Mouse (Mus musculus): ENCODE measurements around the gene Fam210b. TPM values are rescaled to one million over a fixed set of nuclear protein-coding genes. Genes with fewer than 3 reads are reported as not detected.
"Not testable (repeated sequence)": the region's sequence is repeated elsewhere in the genome, so short reads cannot be mapped to it uniquely, and the experiment has no call there.

The Fam210b gene
- total RNA-seq, 1 experiment = 1.6 TPM

GRCm38 (mm10) chr2:172302396-172302795, 43.0 kb upstream of the Fam210b start:
- DNase-seq (ENCODE audit: low read depth, low spot score) = no peak
- Histone ChIP-seq H3K4me3 (ENCODE audit: insufficient read depth in 1 of 2, low read depth in 1 of 2, low read length in 2 of 2, poor library complexity in 1 of 2, severe bottlenecking in 1 of 2) (no peak overlapping the region), H3K4me1 (ENCODE audit: control insufficient read depth in 2 of 2, insufficient read depth in 2 of 2, low read length in 2 of 2, poor library complexity in 1 of 2) (peaks cover 15 to 39% of the 10 kb centered on the region in 2 experiments), H3K27ac (ENCODE audit: insufficient read depth, low read depth, low read length, poor library complexity, severe bottlenecking) (no peak overlapping the region), H3K9ac (ENCODE audit: insufficient read depth, low read depth, low read length, poor library complexity, severe bottlenecking) (no peak overlapping the region), H3K9me3 (ENCODE audit: control insufficient read depth, insufficient read depth, low read depth, low read length) (no peaks in the 10 kb centered on the region), H3K36me3 (ENCODE audit: control insufficient read depth, insufficient read depth, low read length, poor library complexity, severe bottlenecking) (no peaks in the 10 kb centered on the region)
- no peak for TF ChIP-seq ZC3H11A (IDR thresholded peaks at IDR 0.05; ENCODE audit: borderline replicate concordance, low read depth, low read length)
- no peak for TF ChIP-seq HCFC1 (IDR thresholded peaks at IDR 0.05; ENCODE audit: borderline replicate concordance, insufficient read depth, low read length)
- no peak for TF ChIP-seq MAFK (IDR thresholded peaks at IDR 0.05; ENCODE audit: insufficient read depth, low read depth, low read length)
- no peak for TF ChIP-seq CHD2 (IDR thresholded peaks at IDR 0.05; ENCODE audit: low read depth, low read length)
- in situ Hi-C loops (cut with MboI; ENCODE audit: low sequenced_read_pairs in 2 of 2, unreplicated experiment in 2 of 2) = no loop called here

DNA sequence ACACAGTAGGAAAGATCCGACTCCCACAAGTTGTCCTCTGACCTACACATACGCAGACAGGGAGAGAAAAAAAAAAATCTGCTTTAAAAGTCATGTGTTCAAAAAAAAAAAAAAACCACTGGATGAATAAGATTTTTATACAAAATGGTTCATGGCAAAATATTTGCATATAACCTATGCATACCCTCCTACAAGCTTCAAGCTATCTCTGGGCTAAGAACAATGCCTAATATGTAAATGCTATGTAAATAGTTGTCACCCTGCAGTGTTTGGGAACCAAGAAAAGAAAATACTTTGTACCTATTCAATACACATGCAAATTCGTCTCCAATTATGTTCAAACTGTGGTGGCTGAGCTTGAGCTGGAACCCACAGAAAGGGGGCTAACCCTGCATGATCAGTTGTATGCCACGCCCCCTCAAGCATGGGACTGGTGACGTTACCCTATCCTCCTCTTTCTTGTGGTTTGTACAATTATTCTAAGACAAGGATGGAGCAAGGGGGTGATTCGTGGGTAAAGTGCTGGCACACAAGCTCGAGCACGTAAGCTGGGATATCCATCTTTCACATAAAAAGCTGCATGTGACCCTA, 41.2 kb upstream of the Fam210b start:
- Histone ChIP-seq H3K9me3 (ENCODE audit: control insufficient read depth, insufficient read depth, low read depth, low read length) (no peaks in the 10 kb centered on the region), H3K9ac (ENCODE audit: insufficient read depth, low read depth, low read length, poor library complexity, severe bottlenecking) (no peak overlapping the region), H3K36me3 (ENCODE audit: control insufficient read depth, insufficient read depth, low read length, poor library complexity, severe bottlenecking) (no peaks in the 10 kb centered on the region), H3K4me3 (ENCODE audit: insufficient read depth in 1 of 2, low read depth in 1 of 2, low read length in 2 of 2, poor library complexity in 1 of 2, severe bottlenecking in 1 of 2) (no peak overlapping the region), H3K4me1 (ENCODE audit: control insufficient read depth in 2 of 2, insufficient read depth in 2 of 2, low read length in 2 of 2, poor library complexity in 1 of 2) (peaks cover 10 to 31% of the 10 kb centered on the region in 2 experiments), H3K27ac (ENCODE audit: insufficient read depth, low read depth, low read length, poor library complexity, severe bottlenecking) (peak overlapping the region; percentile 8; the same call in 1 of the 2 replicates)
- DNase-seq (ENCODE audit: low read depth, low spot score) = no peak
- in situ Hi-C loops (cut with MboI; ENCODE audit: low sequenced_read_pairs in 2 of 2, unreplicated experiment in 2 of 2) = no loop called here
- TF ChIP-seq ZNF384 (IDR thresholded peaks at IDR 0.05; ENCODE audit: low read depth, low read length) = peak; percentile 25; the same call in 1 of the 2 replicates
- TF ChIP-seq MAFK (IDR thresholded peaks at IDR 0.05; ENCODE audit: insufficient read depth, low read depth, low read length) = no peak

- H3K36me3 ChIP-seq (ENCODE audit: control insufficient read depth, insufficient read depth, low read length, poor library complexity, severe bottlenecking); H3K4me3 ChIP-seq (ENCODE audit: insufficient read depth in 1 of 2, low read depth in 1 of 2, low read length in 2 of 2, poor library complexity in 1 of 2, severe bottlenecking in 1 of 2); H3K27ac ChIP-seq (ENCODE audit: insufficient read depth, low read depth, low read length, poor library complexity, severe bottlenecking); H3K9me3 ChIP-seq (ENCODE audit: control insufficient read depth, insufficient read depth, low read depth, low read length); in situ Hi-C loops (cut with MboI; ENCODE audit: low sequenced_read_pairs in 2 of 2, unreplicated experiment in 2 of 2); H3K9ac ChIP-seq (ENCODE audit: insufficient read depth, low read depth, low read length, poor library complexity, severe bottlenecking): not testable (repeated sequence)
- peak; percentile 41 for DNase-seq (ENCODE audit: low read depth, low spot score)
- H3K4me1 ChIP-seq (ENCODE audit: control insufficient read depth in 2 of 2, insufficient read depth in 2 of 2, low read length in 2 of 2, poor library complexity in 1 of 2) = peaks cover 9 to 21% of the 10 kb centered on the region in 2 experiments
These were observed 39.8 kb upstream of the Fam210b start for GRCm38 (mm10) chr2:172305546-172305945.

DNA sequence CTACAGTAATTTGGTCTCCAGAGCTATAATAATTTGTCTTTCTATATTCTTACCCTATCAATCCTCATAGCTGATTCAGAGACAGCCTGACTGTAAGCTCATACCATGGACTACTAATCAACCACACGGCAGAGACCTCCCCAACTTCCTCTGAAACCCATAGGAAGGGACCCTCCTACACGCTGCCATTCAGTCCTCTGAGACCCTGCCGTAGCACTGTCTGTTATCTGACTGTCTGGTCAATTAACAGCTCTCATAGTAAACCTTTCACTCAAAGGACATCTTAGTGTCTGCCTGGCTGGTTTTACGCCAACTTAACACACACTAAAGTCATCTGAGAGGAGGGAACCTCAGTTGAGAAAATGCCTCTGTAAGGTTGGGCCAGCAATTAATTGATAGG, 38.8 kb upstream of the Fam210b start:
- Histone ChIP-seq H3K27ac (ENCODE audit: insufficient read depth, low read depth, low read length, poor library complexity, severe bottlenecking) (no peak overlapping the region), H3K36me3 (ENCODE audit: control insufficient read depth, insufficient read depth, low read length, poor library complexity, severe bottlenecking) (no peaks in the 10 kb centered on the region), H3K4me3 (ENCODE audit: insufficient read depth in 1 of 2, low read depth in 1 of 2, low read length in 2 of 2, poor library complexity in 1 of 2, severe bottlenecking in 1 of 2) (no peak overlapping the region), H3K9me3 (ENCODE audit: control insufficient read depth, insufficient read depth, low read depth, low read length) (no peaks in the 10 kb centered on the region), H3K4me1 (ENCODE audit: control insufficient read depth in 2 of 2, insufficient read depth in 2 of 2, low read length in 2 of 2, poor library complexity in 1 of 2) (peaks cover 8 to 21% of the 10 kb centered on the region in 2 experiments), H3K9ac (ENCODE audit: insufficient read depth, low read depth, low read length, poor library complexity, severe bottlenecking) (no peak overlapping the region)
- TF ChIP-seq ZC3H11A (IDR thresholded peaks at IDR 0.05; ENCODE audit: borderline replicate concordance, low read depth, low read length) (no peak), CHD2 (IDR thresholded peaks at IDR 0.05; ENCODE audit: low read depth, low read length) (no peak), MAFK (IDR thresholded peaks at IDR 0.05; ENCODE audit: insufficient read depth, low read depth, low read length) (no peak), HCFC1 (IDR thresholded peaks at IDR 0.05; ENCODE audit: borderline replicate concordance, insufficient read depth, low read length) (no peak), ZNF384 (IDR thresholded peaks at IDR 0.05; ENCODE audit: low read depth, low read length) (no peak)
- DNase-seq (ENCODE audit: low read depth, low spot score) = no peak
- in situ Hi-C loops (cut with MboI; ENCODE audit: low sequenced_read_pairs in 2 of 2, unreplicated experiment in 2 of 2) = no loop called here

GRCm38 (mm10) chr2:172311731-172312130, 33.6 kb upstream of the Fam210b start:
- in situ Hi-C loops (cut with MboI; ENCODE audit: low sequenced_read_pairs in 2 of 2, unreplicated experiment in 2 of 2) = no loop called here
- no peak overlapping the region for H3K27ac ChIP-seq (ENCODE audit: insufficient read depth, low read depth, low read length, poor library complexity, severe bottlenecking)
- DNase-seq (ENCODE audit: low read depth, low spot score) = no peak
- no peaks in the 10 kb centered on the region for H3K36me3 ChIP-seq (ENCODE audit: control insufficient read depth, insufficient read depth, low read length, poor library complexity, severe bottlenecking)
- no peak overlapping the region for H3K4me3 ChIP-seq (ENCODE audit: insufficient read depth in 1 of 2, low read depth in 1 of 2, low read length in 2 of 2, poor library complexity in 1 of 2, severe bottlenecking in 1 of 2)
- H3K9me3 ChIP-seq (ENCODE audit: control insufficient read depth, insufficient read depth, low read depth, low read length) = no peaks in the 10 kb centered on the region
- H3K4me1 ChIP-seq (ENCODE audit: control insufficient read depth in 2 of 2, insufficient read depth in 2 of 2, low read length in 2 of 2, poor library complexity in 1 of 2) = peaks cover 0 to 2% of the 10 kb centered on the region in 2 experiments; a peak in 1 of 4 replicates
- TF ChIP-seq ZNF384 (IDR thresholded peaks at IDR 0.05; ENCODE audit: low read depth, low read length) (no peak), MAFK (IDR thresholded peaks at IDR 0.05; ENCODE audit: insufficient read depth, low read depth, low read length) (no peak), ZC3H11A (IDR thresholded peaks at IDR 0.05; ENCODE audit: borderline replicate concordance, low read depth, low read length) (no peak), CHD2 (IDR thresholded peaks at IDR 0.05; ENCODE audit: low read depth, low read length) (no peak), HCFC1 (IDR thresholded peaks at IDR 0.05; ENCODE audit: borderline replicate concordance, insufficient read depth, low read length) (no peak)
- no peak overlapping the region for H3K9ac ChIP-seq (ENCODE audit: insufficient read depth, low read depth, low read length, poor library complexity, severe bottlenecking)

Data from ES-E14 (cell line).